Comparison of ENCODE assay signal across 10 mouse cellular contexts in the genomic region with DNA sequence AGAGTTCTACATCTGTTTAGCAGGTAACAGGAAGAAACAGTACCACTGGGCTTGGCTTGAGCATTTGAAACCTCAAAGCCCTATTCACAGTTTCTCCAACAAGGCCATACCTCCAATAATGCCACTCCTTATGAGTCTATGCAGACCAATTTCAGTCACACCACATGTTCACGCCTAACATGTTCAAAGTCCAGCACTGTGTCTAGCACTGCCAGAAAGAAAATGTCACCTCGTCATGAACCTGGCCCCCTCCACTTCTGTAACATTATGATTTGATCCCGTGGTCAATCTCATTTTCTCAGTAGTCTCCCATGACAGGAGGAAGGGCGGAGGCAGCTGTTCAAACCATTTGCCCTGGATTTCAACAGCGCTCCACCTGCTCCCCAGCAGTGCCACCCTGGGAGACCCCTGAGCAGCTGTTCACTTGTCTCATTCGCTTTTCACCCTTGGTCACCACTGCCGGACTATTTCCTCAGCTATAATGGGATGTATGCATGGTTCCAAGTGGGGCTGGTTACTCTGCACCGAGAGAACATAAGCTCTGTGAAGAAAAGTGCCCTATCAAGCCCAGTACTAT. TPM values are rescaled to one million over a fixed set of nuclear protein-coding genes. Genes with fewer than 3 reads are reported as not detected.
DNase-seq lines count a peak whose midpoint lies in the region; ATAC-seq and TF ChIP-seq lines count a peak whose summit lies in the region.
"Had no signal": no experiment of that assay in that cellular context is flagged by ENCODE, and none has a peak within 500 bp of the region (broad histone marks: within the 10 kb centered on the region; RNA-seq: fewer than 3 reads in every experiment).

No protein-coding gene starts in this region.

- H3K27me3 ChIP-seq in heart, embryonic 15.5 days, result no peaks in the 10 kb centered on the region
- no peaks in the 10 kb centered on the region for H3K27me3 ChIP-seq in heart, adult 2 months (ENCODE audit: control insufficient read depth, insufficient read depth, low read length)
- no peaks in the 10 kb centered on the region for H3K27me3 ChIP-seq in E14TG2a.4 (ENCODE audit: insufficient read depth, low read length)
- no peaks in the 10 kb centered on the region for H3K27me3 ChIP-seq in embryonic facial prominence, embryonic 15.5 days
- no peaks in the 10 kb centered on the region for H3K27me3 ChIP-seq in limb, embryonic 15.5 days
- H3K27me3 ChIP-seq in kidney, adult 2 months (replicated peaks; ENCODE audit: control insufficient read depth, insufficient read depth, low read length), result no peaks in the 10 kb centered on the region

- no peak overlapping the region for H3K9ac ChIP-seq in heart, embryonic 15.5 days
- no peak overlapping the region for H3K9ac ChIP-seq in heart, adult 2 months (ENCODE audit: low read depth, low read length)
- no peak overlapping the region for H3K9ac ChIP-seq in embryonic facial prominence, embryonic 15.5 days
- H3K9ac ChIP-seq in limb, embryonic 15.5 days, result no peak overlapping the region
- H3K9ac ChIP-seq: forebrain, postnatal 0 days had no signal

- H3K9me3 ChIP-seq in heart, embryonic 15.5 days (replicated peaks), result no peaks in the 10 kb centered on the region
- no peaks in the 10 kb centered on the region for H3K9me3 ChIP-seq in E14TG2a.4 (ENCODE audit: low read length)
- no peaks in the 10 kb centered on the region for H3K9me3 ChIP-seq in embryonic facial prominence, embryonic 15.5 days (replicated peaks)
- H3K9me3 ChIP-seq in limb, embryonic 15.5 days, result no peaks in the 10 kb centered on the region

- DNase-seq in heart, adult 2 months, result no peak
- DNase-seq in kidney, adult 2 months, result no peak
- DNase-seq: cerebellum, adult 8-10 months; forebrain, postnatal 0 days; lung, postnatal 4 days had no signal

- no peaks in the 10 kb centered on the region for H3K36me3 ChIP-seq in heart, embryonic 15.5 days
- H3K36me3 ChIP-seq in heart, adult 2 months (ENCODE audit: control insufficient read depth, insufficient read depth, low read length), result peaks cover 4% of the 10 kb centered on the region; the same call in 1 of the 2 replicates
- H3K36me3 ChIP-seq in E14TG2a.4 (ENCODE audit: insufficient read depth, low read length), result no peaks in the 10 kb centered on the region
- no peaks in the 10 kb centered on the region for H3K36me3 ChIP-seq in embryonic facial prominence, embryonic 15.5 days
- no peaks in the 10 kb centered on the region for H3K36me3 ChIP-seq in limb, embryonic 15.5 days
- no peaks in the 10 kb centered on the region for H3K36me3 ChIP-seq in kidney, adult 2 months (ENCODE audit: control insufficient read depth, insufficient read depth, low read length)

- no peaks in the 10 kb centered on the region for H3K79me2 ChIP-seq in heart, adult 2 months (replicated peaks; ENCODE audit: control insufficient read depth, insufficient read depth, low read length)

- H3K4me3 ChIP-seq in heart, embryonic 15.5 days, result no peak overlapping the region
- H3K4me3 ChIP-seq in heart, adult 2 months, result no peak overlapping the region
- H3K4me3 ChIP-seq in E14TG2a.4 (replicated peaks; ENCODE audit: low read length), result peak overlapping the region; percentile 18; the same call in 1 of the 2 replicates
- H3K4me3 ChIP-seq in embryonic facial prominence, embryonic 15.5 days (replicated peaks), result no peak overlapping the region
- no peak overlapping the region for H3K4me3 ChIP-seq in limb, embryonic 15.5 days
- H3K4me3 ChIP-seq in kidney, adult 2 months (ENCODE audit: insufficient read depth, low read depth, low read length), result no peak overlapping the region

- H3K4me2 ChIP-seq in heart, embryonic 15.5 days, result no peak overlapping the region
- H3K4me2 ChIP-seq in embryonic facial prominence, embryonic 15.5 days (replicated peaks), result no peak overlapping the region
- no peak overlapping the region for H3K4me2 ChIP-seq in limb, embryonic 15.5 days

- TF ChIP-seq POLR2A in heart, adult 2 months (IDR thresholded peaks at IDR 0.05; ENCODE audit: insufficient read depth, low read depth, low read length), result no peak
- TF ChIP-seq POLR2A in kidney, adult 2 months (IDR thresholded peaks at IDR 0.05; ENCODE audit: low read depth, low read length), result no peak

- intact Hi-C loops in heart, adult 2 months (cut with DNase I), result no loop called here

- H3K4me1 ChIP-seq in heart, embryonic 15.5 days (replicated peaks), result peaks cover 38% of the 10 kb centered on the region
- peaks cover 5% of the 10 kb centered on the region; the same call in 1 of the 2 replicates for H3K4me1 ChIP-seq in heart, adult 2 months (ENCODE audit: control insufficient read depth, insufficient read depth, low read length)
- H3K4me1 ChIP-seq in E14TG2a.4 (replicated peaks; ENCODE audit: low read depth, low read length), result peaks cover 74% of the 10 kb centered on the region
- peaks cover 26% of the 10 kb centered on the region for H3K4me1 ChIP-seq in embryonic facial prominence, embryonic 15.5 days
- H3K4me1 ChIP-seq in limb, embryonic 15.5 days, result peaks cover 24% of the 10 kb centered on the region; the same call in 1 of the 2 replicates
- H3K4me1 ChIP-seq in kidney, adult 2 months (ENCODE audit: control insufficient read depth, insufficient read depth, low read length), result no peaks in the 10 kb centered on the region

- TF ChIP-seq EP300 in heart, adult 2 months (IDR thresholded peaks at IDR 0.05; ENCODE audit: insufficient read depth, low read depth, low read length), result no peak

- no peak for TF ChIP-seq CTCF in heart, adult 2 months (IDR thresholded peaks at IDR 0.05)
- no peak for TF ChIP-seq CTCF in E14TG2a.4 (conservative IDR thresholded peaks at IDR 0.05; ENCODE audit: low read length)
- no peak for TF ChIP-seq CTCF in kidney, adult 2 months (conservative IDR thresholded peaks at IDR 0.05; ENCODE audit: insufficient read depth, insufficient read length, low read depth, low read length)

- no peak for ATAC-seq in heart, embryonic 15.5 days (replicated peaks; ENCODE audit: insufficient number of reproducible peaks, insufficient read depth, low FRiP score, low read depth)
- ATAC-seq in embryonic facial prominence, embryonic 15.5 days (ENCODE audit: insufficient number of reproducible peaks, low FRiP score, low TSS enrichment, low read depth), result peak; percentile 79
- peak; percentile 77; the same call in 1 of the 2 replicates for ATAC-seq in limb, embryonic 15.5 days (ENCODE audit: insufficient number of reproducible peaks, low FRiP score, low TSS enrichment, low read depth)
- no peak for ATAC-seq in cerebellum, adult (ENCODE audit: insufficient number of reproducible peaks, low FRiP score, low TSS enrichment)
- ATAC-seq: forebrain, postnatal 0 days had no signal

- H3K27ac ChIP-seq in heart, embryonic 15.5 days, result peak overlapping the region; percentile 95
- H3K27ac ChIP-seq in heart, adult 2 months, result no peak overlapping the region
- peak overlapping the region; percentile 39 for H3K27ac ChIP-seq in embryonic facial prominence, embryonic 15.5 days (replicated peaks)
- H3K27ac ChIP-seq in limb, embryonic 15.5 days, result peak overlapping the region; percentile 47
- no peak overlapping the region for H3K27ac ChIP-seq in kidney, adult 2 months (ENCODE audit: insufficient read depth, low read depth, low read length)

- WGBS in heart, embryonic 15.5 days, result 72% methylated on average over 8 of the region's 8 CpGs
- 79% methylated on average over 8 of the region's 8 CpGs for WGBS in heart, adult 2 months
- 70% methylated on average over 8 of the region's 8 CpGs for WGBS in embryonic facial prominence, embryonic 15.5 days
- 65% methylated on average over 8 of the region's 8 CpGs for WGBS in limb, embryonic 15.5 days
- 84% methylated on average over 8 of the region's 8 CpGs for WGBS in kidney, adult 2 months

RNA-seq across cellular contexts. Expression of a gene that starts 54.6 kb away (rescaled TPM):
- 57.4 and 59.5 TPM in 2 replicates for polyA plus RNA-seq in heart, embryonic 15.5 days (2015; fragmentation: Nextera tagmentation; extraction: Ambion mirVana)
- total RNA-seq in heart, adult 2 months (2021), result 10 to 100 TPM; 82.5 to 85.3 TPM
- polyA plus RNA-seq in heart, adult 2 months (2012; rRNA removed), result 31.1 and 51.5 TPM in 2 replicates
- polyA plus RNA-seq in embryonic facial prominence, embryonic 15.5 days (2015; fragmentation: Nextera tagmentation; extraction: Ambion mirVana), result 82.4 and 94.4 TPM in 2 replicates
- polyA plus RNA-seq in limb, embryonic 15.5 days (2015; fragmentation: Nextera tagmentation; extraction: Ambion mirVana), result 72.1 and 94.2 TPM in 2 replicates
- polyA plus RNA-seq in kidney, adult 2 months (2012; rRNA removed), result 56.1 and 72.2 TPM in 2 replicates

Comparison
In these comparisons a context has a peak if more than half of its experiments do, and no peak if none do; other contexts are left out.
1. H3K27ac ChIP-seq: peak in heart, embryonic 15.5 days (single experiment), embryonic facial prominence, embryonic 15.5 days (single experiment) and limb, embryonic 15.5 days (single experiment); none in heart, adult 2 months (single experiment) and kidney, adult 2 months (single experiment).
2. ATAC-seq: peak in embryonic facial prominence, embryonic 15.5 days (single experiment) and limb, embryonic 15.5 days (single experiment); none in heart, embryonic 15.5 days (single experiment) and cerebellum, adult (single experiment).